Mouse (Mus musculus) bone marrow, adult 2 months (tissue): Measurements from ENCODE around the gene Anks1b.

Experiments
- CTCF ChIP-seq: fragments of 200-500 bp; IDR thresholded peaks from 2 replicates; pipeline ENCODE4 v1.5.1; 2011; ENCODE audit warnings: low read length, control low read depth; ENCODE audit not compliant: control insufficient read depth, insufficient read depth
- POLR2A ChIP-seq: fragments of 200-500 bp; IDR thresholded peaks from 2 replicates; pipeline ENCODE4 v1.6.1; 2011; ENCODE audit warnings: low read depth, mild to moderate bottlenecking, control low read depth, low read length, borderline replicate concordance; ENCODE audit not compliant: control insufficient read depth

- TF ChIP-seq POLR2A (no peak), CTCF (no peak)
Observed at GRCm38 (mm10) chr10:90873204-90873603, 999.9 kb downstream of the Anks1b start.
